Mouse (Mus musculus) left cerebral cortex, adult 18-20 months (tissue): Measurements from ENCODE around the gene Cwc22. TPM values are rescaled to one million over a fixed set of nuclear protein-coding genes. Genes with fewer than 3 reads are reported as not detected.

ENCODE experiments used
- DNase-seq, 2 experiments: peaks; one replicate each; pipeline ENCODE4 v3.0.0; 2021 to 2022; ENCODE audit warnings: low spot score in 2 of 2, mixed read lengths in 1 of 2
- long read RNA-seq, 2 experiments: library from polyadenylated mRNA; stranded (forward); transcript quantifications; one replicate each; pipeline ENCODE4 v2.0.0; 2021
- total RNA-seq, 2 experiments: library from RNA; stranded (reverse); gene quantifications; 2 replicates each; pipeline ENCODE4 v1.2.3; 2021

Cwc22 gene
- total RNA-seq: 10 to 100 TPM; 27.3 to 29.3 TPM
- long read RNA-seq, experiment 1, partial matches to known transcripts: 0 of 5 reads
- long read RNA-seq, experiment 1, other reads (novel, unspliced or antisense): 3 of 5 reads
- long read RNA-seq, experiment 2, partial matches to known transcripts: 1 of 7 reads
- long read RNA-seq, experiment 2, other reads (novel, unspliced or antisense): 5 of 7 reads

DNA sequence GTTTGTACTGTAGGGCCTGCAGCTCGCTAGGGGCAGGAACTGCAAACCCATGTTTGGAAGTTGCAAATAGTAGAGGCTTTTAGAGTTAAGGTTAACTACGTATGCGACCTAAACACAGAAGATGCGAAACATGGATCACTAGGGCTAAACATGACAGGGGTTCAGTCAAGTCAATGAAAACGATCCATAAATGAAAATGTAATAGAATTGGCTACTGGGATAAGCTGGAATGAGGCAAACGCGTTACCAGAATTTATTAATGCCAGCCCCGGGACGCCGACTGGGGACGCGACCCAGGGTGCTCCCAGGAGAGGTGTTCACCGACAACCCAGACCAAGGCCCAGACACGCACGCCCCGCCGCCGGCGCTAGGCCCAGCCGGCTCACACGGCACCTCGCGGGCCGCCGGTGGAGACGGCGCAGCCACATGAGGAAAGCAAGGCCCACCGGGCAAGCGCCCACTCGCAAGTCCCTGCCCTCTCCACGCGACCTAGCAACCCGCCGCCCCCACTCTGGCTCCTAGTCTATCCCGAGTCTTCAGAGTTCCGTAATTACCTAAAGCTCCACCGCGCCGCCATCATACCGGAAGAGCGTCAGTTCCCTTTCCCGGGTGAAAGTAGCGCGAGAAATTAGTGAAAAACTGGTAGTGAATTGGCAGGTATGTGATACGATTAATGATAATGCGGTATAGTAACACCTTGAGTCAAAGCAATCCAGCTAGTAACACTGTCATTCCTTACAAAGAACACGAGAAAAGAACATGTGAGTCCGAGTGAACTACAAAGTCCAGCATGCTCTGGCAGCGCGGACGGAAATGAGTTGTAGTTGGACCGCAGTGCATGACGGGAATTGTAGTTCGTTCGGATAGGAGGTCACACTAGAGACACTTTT is at the start of gene Cwc22:
TSS of gene Cwc22 (minus strand) at position 780 of the 890 bp plus-strand sequence.
- peak; percentile 94 to 98 for DNase-seq

DNA sequence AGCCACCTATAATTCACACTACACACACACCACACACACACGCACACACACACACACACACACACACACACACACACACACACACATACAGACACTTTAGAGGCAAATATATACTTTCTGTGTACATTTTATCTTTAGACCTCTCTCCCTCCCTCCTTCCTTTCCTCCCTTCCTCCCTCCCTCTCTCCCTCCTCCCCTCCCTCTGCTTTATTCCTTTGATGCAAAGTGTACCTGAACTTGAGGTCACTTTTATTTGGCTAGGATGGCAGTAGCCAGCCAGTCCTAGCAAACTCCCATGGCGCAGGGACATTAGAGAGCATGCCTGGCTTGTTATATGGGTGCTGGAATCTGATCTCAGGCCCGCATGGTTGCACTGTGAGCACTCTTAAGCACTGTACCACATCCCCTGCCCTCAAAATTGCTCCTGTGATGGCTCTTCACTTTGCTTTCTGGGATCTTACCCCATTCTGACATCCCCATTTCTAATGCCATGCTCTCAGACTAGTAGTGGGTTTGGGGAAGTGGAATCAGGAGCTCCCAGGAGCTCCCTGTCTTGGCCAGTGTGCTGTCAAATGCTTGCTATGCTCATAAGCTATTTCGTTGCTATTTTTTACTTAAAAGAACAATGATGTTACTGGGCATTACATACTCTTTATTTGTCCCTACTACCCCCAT is 47.7 kb upstream of the Cwc22 start:
- DNase-seq: no peak

DNA sequence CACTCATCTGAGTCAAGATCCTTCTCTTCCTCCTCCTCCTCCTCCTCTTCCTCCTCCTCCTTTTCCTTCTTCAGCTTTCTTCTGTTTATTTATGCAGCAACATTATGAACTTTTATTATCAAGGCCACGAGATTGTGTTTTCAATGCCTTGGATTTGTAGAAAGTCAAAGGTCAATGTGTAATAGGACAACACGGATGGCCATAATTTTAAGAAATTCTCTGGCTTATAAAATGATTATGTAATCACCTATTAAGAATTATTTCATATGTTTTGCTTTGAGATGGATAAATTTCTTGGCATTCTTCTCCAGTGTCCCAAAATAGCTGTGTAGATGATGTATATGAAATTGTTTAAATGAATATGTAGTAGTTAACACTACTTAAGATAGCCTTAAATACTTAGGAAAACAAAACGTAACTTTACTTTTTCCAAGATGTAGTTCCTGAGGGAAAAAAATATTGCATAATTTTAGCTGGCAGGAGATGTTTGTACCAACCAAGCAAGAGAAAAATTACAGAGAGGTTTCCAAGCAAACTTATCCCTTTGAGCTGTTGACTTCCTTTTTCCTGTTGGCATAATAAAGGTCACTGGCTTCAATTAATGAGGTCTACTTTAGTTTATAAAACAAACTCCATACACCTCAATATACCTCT is 46.9 kb upstream of the Cwc22 start:
- DNase-seq: no peak

- no peak for DNase-seq
Measured at GRCm38 (mm10) chr2:77990820-77991219, 44.6 kb upstream of the Cwc22 start.

DNA sequence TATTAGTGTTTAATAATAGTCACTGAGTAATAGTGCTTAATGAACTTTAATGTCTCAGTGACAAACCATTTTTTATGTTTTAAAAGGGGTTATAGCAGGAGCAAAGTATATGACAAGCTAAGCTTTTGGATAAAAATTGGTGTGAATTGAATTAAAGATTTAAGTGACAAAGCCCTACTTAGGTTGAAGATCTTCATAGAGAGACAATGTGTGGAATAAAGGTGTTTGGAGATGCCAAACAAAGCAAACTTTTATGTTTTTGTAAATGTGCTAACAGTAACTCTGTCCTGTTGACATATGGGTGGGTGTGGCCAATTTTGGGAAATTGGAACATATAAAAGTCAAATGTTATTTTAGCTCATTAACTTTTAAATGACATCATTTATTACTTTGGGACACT is 43.9 kb upstream of the Cwc22 start:
- no peak for DNase-seq

GRCm38 (mm10) chr2:77989390-77989789 is 43.2 kb upstream of the Cwc22 start:
- no peak for DNase-seq

- no peak for DNase-seq
Measured at GRCm38 (mm10) chr2:77985991-77986730, 40.0 kb upstream of the Cwc22 start.

DNA sequence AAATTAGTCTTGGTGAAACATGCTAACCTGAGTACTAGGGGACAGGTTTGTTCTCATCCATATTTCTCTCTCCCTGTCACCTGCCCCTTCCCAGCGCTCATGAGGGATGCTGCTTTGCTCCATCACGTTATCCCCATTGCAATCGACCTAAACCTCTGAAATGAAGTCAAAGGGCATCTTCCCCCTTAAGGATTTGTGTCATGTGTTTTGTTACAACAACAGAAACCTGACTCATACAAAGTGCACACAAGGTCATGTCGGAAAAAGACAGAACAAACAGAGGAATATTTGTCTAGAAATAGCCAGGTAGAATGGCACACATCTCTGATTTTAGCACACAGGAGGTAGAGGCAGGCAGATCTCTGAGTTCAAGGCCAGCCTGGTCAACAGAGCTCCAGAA is 38.0 kb upstream of the Cwc22 start:
- no peak for DNase-seq

DNA sequence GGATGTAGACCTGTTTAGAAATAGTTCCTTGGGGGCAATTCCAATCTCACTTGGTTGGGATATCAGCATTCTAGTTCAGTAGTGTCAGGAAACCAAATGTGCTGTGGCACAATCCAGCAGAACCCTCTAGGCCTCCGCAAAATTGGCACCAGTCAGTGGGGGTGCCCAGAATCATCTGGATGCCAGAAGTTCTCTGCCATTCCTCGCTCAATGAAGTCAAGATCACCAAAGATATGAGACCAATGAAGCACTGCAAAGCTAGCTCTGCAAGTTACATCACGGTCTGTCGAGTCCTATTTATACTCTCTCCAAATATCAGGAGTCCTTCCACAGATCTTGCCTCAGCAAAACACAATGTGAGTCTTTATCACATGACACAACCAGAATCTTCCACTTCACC is 35.7 kb upstream of the Cwc22 start:
- DNase-seq: no peak

- DNase-seq: no peak
Measured at GRCm38 (mm10) chr2:77980696-77981095, 34.5 kb upstream of the Cwc22 start.

DNA sequence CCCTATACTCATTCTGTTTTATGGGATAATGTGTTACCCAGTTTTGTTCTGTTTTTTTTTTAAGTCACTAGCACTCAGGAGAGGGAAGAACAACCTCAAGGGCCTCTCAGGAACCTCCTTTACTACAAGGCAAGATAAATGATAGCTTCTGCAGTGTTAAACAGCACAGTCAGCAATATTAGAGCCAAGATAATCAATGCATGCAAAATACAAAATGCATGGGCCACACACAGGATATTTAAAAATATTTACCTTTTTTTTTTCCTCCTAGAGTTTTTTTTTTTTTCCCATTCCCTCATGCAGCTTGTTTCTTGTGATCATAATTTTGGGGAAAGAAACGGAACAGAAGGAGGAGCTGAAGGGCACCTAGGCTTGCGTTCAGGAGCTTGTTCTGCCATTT is 33.3 kb upstream of the Cwc22 start:
- DNase-seq: no peak

DNA sequence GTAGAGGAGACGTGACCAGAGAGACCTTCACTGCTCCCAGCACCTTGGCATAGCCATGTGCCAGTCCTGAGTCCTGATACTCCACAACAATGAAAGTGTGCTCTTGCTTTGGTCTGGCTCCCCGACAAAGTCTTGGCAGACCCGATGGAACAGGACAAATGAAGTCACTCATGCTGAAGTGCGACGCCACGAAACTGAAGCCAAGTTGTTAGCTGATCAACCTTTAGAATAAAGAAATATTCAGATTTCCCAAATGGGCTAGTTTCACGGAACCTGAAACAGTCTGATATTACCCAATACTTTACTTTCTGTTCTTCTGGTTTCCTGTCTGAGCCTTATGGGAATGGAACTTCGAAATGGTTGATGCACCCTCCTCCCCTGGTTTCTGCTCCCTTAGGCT is 32.9 kb upstream of the Cwc22 start:
- no peak for DNase-seq

DNA sequence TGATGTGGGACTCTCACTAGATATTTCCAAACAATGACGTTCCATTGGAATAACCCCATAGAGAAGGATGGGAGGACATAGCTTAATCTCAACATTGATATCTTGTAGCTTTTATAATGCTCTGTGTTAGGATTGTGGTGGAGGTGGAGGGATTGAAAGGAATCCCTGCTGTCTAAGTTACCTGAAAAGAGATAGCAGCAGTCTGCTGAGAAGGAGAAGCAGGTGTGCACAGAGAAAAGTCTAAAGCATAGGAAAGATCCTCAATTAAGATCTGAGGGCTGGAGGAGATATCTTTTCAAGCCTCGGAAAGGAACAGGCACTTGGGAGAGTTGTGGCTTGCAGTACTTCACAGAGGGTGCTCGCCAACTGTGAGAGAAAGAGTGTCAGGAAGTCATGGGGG is 32.1 kb upstream of the Cwc22 start:
- DNase-seq: no peak

DNA sequence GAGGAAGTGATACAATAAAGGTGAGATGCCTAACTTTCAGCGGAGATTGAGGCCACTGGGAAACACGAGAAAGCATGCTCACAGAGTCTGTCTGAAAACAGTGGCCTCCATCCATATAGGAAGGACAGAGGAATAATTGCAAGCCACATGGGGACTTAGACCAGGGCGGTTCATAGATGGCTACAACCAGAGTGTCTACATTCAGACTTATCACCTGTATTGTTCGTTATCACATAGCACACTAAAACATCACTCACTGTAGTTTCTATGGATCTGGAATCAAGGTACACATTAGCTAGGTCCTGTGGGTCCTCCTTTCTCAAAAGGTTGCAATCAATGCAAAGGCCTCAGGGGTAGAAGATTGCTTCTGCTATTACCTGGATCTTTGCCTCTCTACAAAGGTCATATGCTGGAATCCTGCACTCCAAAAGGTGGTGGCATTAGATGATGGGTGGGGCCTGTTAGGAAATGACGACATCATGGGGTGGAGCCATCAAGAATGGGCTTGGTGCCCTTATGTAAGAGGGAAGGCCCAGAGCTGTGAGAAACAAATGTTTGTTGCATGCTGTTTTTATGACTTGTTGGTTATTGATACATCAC is 30.2 kb upstream of the Cwc22 start:
- no peak for DNase-seq

- peak; percentile 24 to 31 for DNase-seq
Measured at GRCm38 (mm10) chr2:77975606-77976005, 29.4 kb upstream of the Cwc22 start.

GRCm38 (mm10) chr2:77974986-77975385 is 28.8 kb upstream of the Cwc22 start:
- DNase-seq: no peak

DNA sequence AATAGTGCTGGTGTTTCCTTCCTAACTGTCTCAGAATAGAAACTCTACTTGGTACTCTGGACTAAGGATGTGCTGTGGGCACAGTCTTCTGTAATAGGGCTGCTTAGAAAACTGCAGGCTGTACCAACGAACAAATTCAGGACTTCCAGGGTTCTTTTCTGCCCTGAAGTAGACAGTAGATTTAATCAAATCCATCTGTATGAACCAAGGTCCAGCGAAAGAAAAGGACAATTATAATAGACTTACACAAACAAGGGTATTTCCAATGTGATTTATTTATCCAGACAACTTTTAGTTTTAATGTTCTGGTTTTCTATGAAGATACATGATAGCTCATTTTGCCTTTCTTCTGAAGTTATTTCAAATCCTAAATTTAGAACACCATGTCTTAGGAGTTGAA is 28.2 kb upstream of the Cwc22 start:
- no peak for DNase-seq

GRCm38 (mm10) chr2:77973296-77973695 is 27.1 kb upstream of the Cwc22 start:
- no peak for DNase-seq

DNA sequence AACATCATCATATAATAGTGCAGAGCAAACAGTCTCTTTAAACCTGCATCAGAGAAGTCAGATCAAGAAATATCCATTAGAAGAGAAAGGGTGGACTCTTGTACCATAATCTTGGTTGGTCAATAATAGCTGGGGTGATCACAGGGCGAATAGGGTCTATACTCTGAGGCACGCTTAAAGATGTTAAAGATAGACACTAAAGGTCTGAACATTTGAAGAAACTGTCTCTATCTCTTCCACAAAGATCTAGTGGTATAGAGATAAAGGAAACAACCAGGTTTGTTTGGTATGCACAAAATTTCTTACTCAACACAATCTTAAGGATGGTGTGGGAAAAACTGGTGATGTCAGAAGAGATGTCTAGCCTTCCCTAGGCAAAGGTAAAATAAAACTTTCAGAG is 26.4 kb upstream of the Cwc22 start:
- no peak for DNase-seq

GRCm38 (mm10) chr2:77971871-77972270 is 25.7 kb upstream of the Cwc22 start:
- DNase-seq: no peak

GRCm38 (mm10) chr2:77971361-77971760 is 25.2 kb upstream of the Cwc22 start:
- no peak for DNase-seq
